Mouse (Mus musculus) C2C12 (cell line): ENCODE data around the gene Cyth1.

Experiments
- CTCF ChIP-seq: IDR thresholded peaks from one replicate; pipeline ENCODE4 v1.5.1; 2011; ENCODE audit not compliant: control insufficient read depth, insufficient read depth, insufficient read length
- FOSL1 ChIP-seq: IDR thresholded peaks from one replicate; pipeline ENCODE4 v1.8.0; 2011; ENCODE audit warnings: mild to moderate bottlenecking, low read length; ENCODE audit not compliant: poor library complexity, insufficient read depth, severe bottlenecking
- MAX ChIP-seq: IDR thresholded peaks from one replicate; pipeline ENCODE4 v1.6.1; 2011; ENCODE audit warnings: mild to moderate bottlenecking, control low read depth
- MYOG ChIP-seq: IDR thresholded peaks from one replicate; pipeline ENCODE4 v1.6.1; 2011; ENCODE audit not compliant: control insufficient read depth, insufficient read length; ENCODE audit errors: extremely low read depth
- USF1 ChIP-seq: IDR thresholded peaks from one replicate; pipeline ENCODE4 v1.6.1; 2011; ENCODE audit warnings: low read depth, mild to moderate bottlenecking, control low read depth, moderate library complexity

GRCm38 (mm10) chr11:118292671-118293070, 44.3 kb upstream of the Cyth1 start:
- TF ChIP-seq MYOG (no peak), CTCF (no peak), USF1 (no peak), MAX (no peak), FOSL1 (no peak)
